Mouse (Mus musculus): Measurements from ENCODE around the gene Rnase2b.

The Rnase2b gene

GRCm38 (mm10) chr14:51161976-51162375 lies at the start of gene Rnase2b:
TSS of gene Rnase2b (plus strand) at chr14:51162260.
- in situ Hi-C loops (cut with MseI, MboI), result loop anchor here in 1 of 2 experiments (5.0 kb wide), 1 partner anchor 55 kb away; no protein-coding TSS in a partner anchor

- in situ Hi-C loops (cut with MseI, MboI), result loop anchor here in 1 of 2 experiments (5.0 kb wide), 1 partner anchor 54 kb away; no protein-coding TSS in a partner anchor
Observed at GRCm38 (mm10) chr14:51113476-51113875, 48.6 kb upstream of the Rnase2b start.

GRCm38 (mm10) chr14:51113916-51114560 lies 48.0 kb upstream of the Rnase2b start, which contains the start of gene Eddm3b:
TSS of gene Eddm3b (plus strand) at chr14:51114426.
- in situ Hi-C loops (cut with MseI, MboI), result loop anchor here in 1 of 2 experiments (5.0 kb wide), 1 partner anchor 53 kb away; no protein-coding TSS in a partner anchor

GRCm38 (mm10) chr14:51125684-51126083 lies 36.4 kb upstream of the Rnase2b start:
- in situ Hi-C loops (cut with MseI, MboI), result no loop called here

- in situ Hi-C loops (cut with MseI, MboI), result no loop called here
Observed at GRCm38 (mm10) chr14:51127648-51128258, 34.3 kb upstream of the Rnase2b start.

- in situ Hi-C loops (cut with MseI, MboI), result no loop called here
Observed at GRCm38 (mm10) chr14:51128775-51129623, 33.1 kb upstream of the Rnase2b start.

GRCm38 (mm10) chr14:51129624-51129975 lies 32.5 kb upstream of the Rnase2b start:
- in situ Hi-C loops (cut with MseI, MboI), result no loop called here

- in situ Hi-C loops (cut with MseI, MboI), result no loop called here
Observed at GRCm38 (mm10) chr14:51130315-51130940, 31.6 kb upstream of the Rnase2b start.

- in situ Hi-C loops (cut with MseI, MboI), result no loop called here
Observed at GRCm38 (mm10) chr14:51131086-51131815, 30.8 kb upstream of the Rnase2b start.

GRCm38 (mm10) chr14:51132372-51132771 lies 29.7 kb upstream of the Rnase2b start:
- in situ Hi-C loops (cut with MseI, MboI), result no loop called here

GRCm38 (mm10) chr14:51140342-51140741 lies 21.7 kb upstream of the Rnase2b start:
- in situ Hi-C loops (cut with MseI, MboI), result no loop called here

- in situ Hi-C loops (cut with MseI, MboI), result no loop called here
Observed at GRCm38 (mm10) chr14:51142119-51142518, 19.9 kb upstream of the Rnase2b start.

- in situ Hi-C loops (cut with MseI, MboI), result no loop called here
Observed at GRCm38 (mm10) chr14:51142568-51142967, 19.5 kb upstream of the Rnase2b start.

- in situ Hi-C loops (cut with MseI, MboI), result no loop called here
Observed at GRCm38 (mm10) chr14:51143287-51143686, 18.8 kb upstream of the Rnase2b start.

- in situ Hi-C loops (cut with MseI, MboI), result no loop called here
Observed at GRCm38 (mm10) chr14:51143937-51144336, 18.1 kb upstream of the Rnase2b start.

GRCm38 (mm10) chr14:51144451-51144850 lies 17.6 kb upstream of the Rnase2b start:
- in situ Hi-C loops (cut with MseI, MboI), result no loop called here

- in situ Hi-C loops (cut with MseI, MboI), result no loop called here
Observed at GRCm38 (mm10) chr14:51145521-51145920, 16.5 kb upstream of the Rnase2b start.

GRCm38 (mm10) chr14:51146685-51147084 lies 15.4 kb upstream of the Rnase2b start, which contains the start of gene Rnase1:
TSS of gene Rnase1 (minus strand) at chr14:51146785.
- in situ Hi-C loops (cut with MseI, MboI), result no loop called here

- in situ Hi-C loops (cut with MseI, MboI), result no loop called here
Observed at GRCm38 (mm10) chr14:51148006-51148405, 14.1 kb upstream of the Rnase2b start.

- in situ Hi-C loops (cut with MseI, MboI), result no loop called here
Observed at GRCm38 (mm10) chr14:51149164-51149563, 12.9 kb upstream of the Rnase2b start.

Measured in mouse trophoblast stem cell (cell line).